Mouse (Mus musculus) liver, embryonic 12.5 days (tissue): Measurements from ENCODE around the gene Rxrb. TPM values are rescaled to one million over a fixed set of nuclear protein-coding genes. Genes with fewer than 3 reads are reported as not detected.

Source experiments
- ATAC-seq: fragments of 200-750 bp; cut with Nextera tagmentation; 2 replicates; pipeline ENCODE4 v1.8.0; 2017; ENCODE audit warnings: moderate number of reproducible peaks, mild to moderate bottlenecking, moderate library complexity
- H3K27ac ChIP-seq: fragments of 300-500 bp; sonication (generic); 2 replicates; pipeline ENCODE4 v1.5.1; 2016; ENCODE audit warnings: mild to moderate bottlenecking
- H3K27me3 ChIP-seq: fragments of 300-500 bp; sonication (generic); replicated peaks from 2 replicates; pipeline ENCODE4 v1.6.1; 2016; ENCODE audit warnings: mild to moderate bottlenecking, moderate library complexity
- H3K36me3 ChIP-seq: fragments of 300-500 bp; sonication (generic); 2 replicates; pipeline ENCODE4 v1.6.1; 2016; ENCODE audit warnings: mild to moderate bottlenecking, moderate library complexity
- H3K4me1 ChIP-seq: fragments of 300-500 bp; sonication (generic); 2 replicates; pipeline ENCODE4 v1.6.1; 2016
- H3K4me2 ChIP-seq: fragments of 300-500 bp; sonication (generic); 2 replicates; pipeline ENCODE4 v1.6.1; 2016; ENCODE audit warnings: mild to moderate bottlenecking, moderate library complexity
- H3K4me3 ChIP-seq: fragments of 300-500 bp; sonication (generic); 2 replicates; pipeline ENCODE4 v1.5.1; 2016; ENCODE audit warnings: mild to moderate bottlenecking, moderate library complexity
- H3K9ac ChIP-seq: fragments of 300-500 bp; sonication (generic); 2 replicates; pipeline ENCODE4 v1.6.1; 2016; ENCODE audit warnings: mild to moderate bottlenecking, moderate library complexity
- H3K9me3 ChIP-seq: fragments of 300-500 bp; sonication (generic); replicated peaks from 2 replicates; pipeline ENCODE4 v1.6.1; 2016; ENCODE audit warnings: mild to moderate bottlenecking, moderate library complexity
- WGBS: fragments of 180-500 bp; shearing (Covaris S2); methylation state at CpG from one replicate; pipeline ENCODE4 v1.1.7; 2016; ENCODE audit not compliant: insufficient replicate concordance; 5-methylcytosine and 5-hydroxymethylcytosine counted together
- polyA plus RNA-seq: library from polyadenylated mRNA; unstranded; fragments of >200 nt; fragmentation: Nextera tagmentation; extraction: Ambion mirVana; gene quantifications from 2 replicates; pipeline ENCODE4 v1.2.1, GENCODE M21; 2016

Rxrb gene
- polyA plus RNA-seq, 1 experiment from 2014 or later = 31.3 TPM

DNA sequence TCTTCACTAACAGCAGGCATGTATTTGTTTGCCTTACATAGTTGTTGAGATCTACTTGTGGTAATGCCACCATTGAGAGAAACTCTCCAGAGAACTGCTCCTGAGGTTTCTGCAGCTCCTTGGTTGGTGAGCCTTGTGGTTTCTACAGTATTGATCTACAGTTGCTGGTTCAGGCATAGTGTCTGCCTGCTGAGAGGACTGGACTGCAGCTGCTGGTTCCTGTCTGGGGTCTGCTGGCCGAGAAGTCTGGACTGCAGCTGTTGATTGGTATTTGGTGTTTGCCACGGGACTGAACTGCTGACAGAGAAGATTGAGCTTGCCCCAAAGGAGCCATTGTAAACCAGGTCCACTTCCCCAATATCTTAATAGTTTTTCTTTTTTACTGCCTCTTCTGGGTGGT, 25.0 kb upstream of the Rxrb start:
- peaks cover 26% of the 10 kb centered on the region for H3K27me3 ChIP-seq
- H3K4me3 ChIP-seq = no peak overlapping the region
- H3K4me1 ChIP-seq = no peaks in the 10 kb centered on the region
- H3K36me3 ChIP-seq = no peaks in the 10 kb centered on the region
- no peak overlapping the region for H3K4me2 ChIP-seq
- H3K9ac ChIP-seq = no peak overlapping the region
- H3K9me3 ChIP-seq = no peaks in the 10 kb centered on the region
- no peak for ATAC-seq
- 30% methylated on average over 2 of the region's 2 CpGs for WGBS
- H3K27ac ChIP-seq = no peak overlapping the region

DNA sequence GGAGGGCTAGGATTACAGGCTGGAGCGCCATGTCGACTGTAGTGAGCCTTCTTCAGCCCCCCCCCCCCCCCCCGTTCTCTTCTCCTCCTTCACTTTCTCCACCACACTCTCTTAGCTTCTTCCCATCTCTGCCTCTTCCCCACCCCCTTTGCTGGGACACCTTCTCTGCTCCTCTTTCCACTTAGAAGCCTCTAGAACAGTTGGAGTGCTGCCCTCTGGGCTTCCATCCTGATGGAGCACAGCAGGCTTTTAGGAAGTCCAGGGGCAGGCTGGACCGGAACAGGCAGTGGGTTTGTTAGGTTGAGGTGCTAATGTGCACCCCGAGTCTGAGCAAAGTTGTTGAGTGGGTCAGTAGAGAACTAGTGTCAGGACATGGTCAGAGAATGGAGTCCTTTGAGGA, 21.5 kb upstream of the Rxrb start:
- no peak overlapping the region for H3K27ac ChIP-seq
- H3K4me2 ChIP-seq = no peak overlapping the region
- no peak overlapping the region for H3K4me3 ChIP-seq
- ATAC-seq = no peak
- H3K9ac ChIP-seq = no peak overlapping the region
- 57% methylated on average over 5 of the region's 5 CpGs for WGBS
- no peaks in the 10 kb centered on the region for H3K4me1 ChIP-seq
- no peaks in the 10 kb centered on the region for H3K36me3 ChIP-seq
- peaks cover 4% of the 10 kb centered on the region; the same call in 1 of the 2 replicates for H3K9me3 ChIP-seq
- H3K27me3 ChIP-seq = peaks cover 27% of the 10 kb centered on the region

GRCm38 (mm10) chr17:34013436-34013835, 18.2 kb upstream of the Rxrb start:
- no peak overlapping the region for H3K9ac ChIP-seq
- peaks cover 9% of the 10 kb centered on the region for H3K9me3 ChIP-seq
- peaks cover 18% of the 10 kb centered on the region for H3K27me3 ChIP-seq
- H3K36me3 ChIP-seq = no peaks in the 10 kb centered on the region
- H3K4me3 ChIP-seq = no peak overlapping the region
- H3K27ac ChIP-seq = no peak overlapping the region
- H3K4me1 ChIP-seq = no peaks in the 10 kb centered on the region
- no peak for ATAC-seq
- H3K4me2 ChIP-seq = no peak overlapping the region
- 88% methylated on average over 8 of the region's 8 CpGs for WGBS

DNA sequence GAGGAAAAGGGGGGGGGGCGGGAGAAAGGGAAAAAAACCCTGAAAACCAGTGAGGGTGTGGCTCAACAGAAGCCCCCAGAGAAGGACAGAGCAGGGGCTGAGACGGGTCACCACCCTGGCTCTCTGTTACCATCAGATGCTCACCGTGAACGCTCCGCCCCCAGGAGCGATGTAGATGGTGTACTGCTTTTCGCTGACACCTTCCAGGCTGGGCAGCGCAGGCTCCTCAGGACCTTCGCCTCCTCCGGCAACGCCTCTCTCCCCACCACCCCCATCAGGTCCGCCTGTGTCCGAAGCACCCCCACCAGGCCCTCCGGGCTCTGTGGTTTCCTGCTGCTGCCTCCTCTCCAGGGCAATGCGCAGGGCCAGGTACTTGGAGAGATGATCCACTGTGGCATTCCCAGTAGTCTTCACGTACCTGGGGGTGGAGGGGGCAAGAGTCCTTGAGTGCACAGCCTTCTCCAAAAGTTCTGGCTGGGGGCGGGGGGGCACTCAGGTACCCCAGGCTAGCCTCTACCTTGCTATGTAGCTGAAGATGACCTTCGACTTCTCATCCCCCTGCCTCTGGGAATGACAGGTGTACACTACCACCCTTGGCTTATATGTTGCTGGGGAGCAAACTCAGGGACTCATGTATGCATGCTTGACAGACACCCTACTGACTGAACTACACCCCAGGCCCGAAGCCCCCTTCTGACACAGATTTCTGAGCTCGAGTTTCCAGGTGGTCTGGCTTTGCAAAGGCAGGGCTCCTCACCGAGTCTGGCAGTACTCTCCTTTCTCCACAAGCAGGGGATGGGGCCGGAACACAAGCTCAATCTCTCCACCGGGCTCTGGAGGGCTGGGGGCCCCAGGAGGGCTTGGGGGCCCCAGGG, 9.8 kb upstream of the Rxrb start:
- Histone ChIP-seq H3K27me3 (no peaks in the 10 kb centered on the region), H3K4me1 (peaks cover 31% of the 10 kb centered on the region), H3K4me2 (no peak overlapping the region), H3K9ac (no peak overlapping the region), H3K36me3 (peaks cover 39% of the 10 kb centered on the region), H3K9me3 (peaks cover 14% of the 10 kb centered on the region), H3K27ac (no peak overlapping the region), H3K4me3 (no peak overlapping the region)
- no peak for ATAC-seq
- WGBS = 88% methylated on average over 23 of the region's 23 CpGs

DNA sequence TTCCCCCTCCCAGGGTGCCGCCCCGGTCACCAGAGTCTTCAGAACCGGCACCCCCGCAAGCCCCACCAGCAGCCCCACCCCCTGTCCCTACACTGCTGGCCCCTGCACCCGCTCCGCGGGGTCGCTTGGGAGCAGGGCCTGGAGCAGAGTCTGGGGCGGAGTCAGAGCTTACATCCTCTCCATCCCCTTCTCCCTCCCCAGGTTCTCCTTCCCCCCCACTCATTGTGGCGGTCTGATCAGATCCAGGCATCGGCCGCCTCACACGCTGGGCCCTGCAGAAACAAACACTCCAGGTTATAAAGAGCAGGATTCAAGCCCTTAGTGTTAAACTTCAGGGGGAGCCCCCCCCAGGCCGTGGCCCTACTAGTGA, 9.2 kb upstream of the Rxrb start:
- peaks cover 39% of the 10 kb centered on the region for H3K36me3 ChIP-seq
- no peak overlapping the region for H3K4me2 ChIP-seq
- H3K27me3 ChIP-seq = no peaks in the 10 kb centered on the region
- H3K4me3 ChIP-seq = no peak overlapping the region
- peaks cover 37% of the 10 kb centered on the region for H3K4me1 ChIP-seq
- no peak overlapping the region for H3K27ac ChIP-seq
- H3K9me3 ChIP-seq = peaks cover 14% of the 10 kb centered on the region
- no peak for ATAC-seq
- WGBS = 89% methylated on average over 14 of the region's 14 CpGs
- H3K9ac ChIP-seq = no peak overlapping the region

DNA sequence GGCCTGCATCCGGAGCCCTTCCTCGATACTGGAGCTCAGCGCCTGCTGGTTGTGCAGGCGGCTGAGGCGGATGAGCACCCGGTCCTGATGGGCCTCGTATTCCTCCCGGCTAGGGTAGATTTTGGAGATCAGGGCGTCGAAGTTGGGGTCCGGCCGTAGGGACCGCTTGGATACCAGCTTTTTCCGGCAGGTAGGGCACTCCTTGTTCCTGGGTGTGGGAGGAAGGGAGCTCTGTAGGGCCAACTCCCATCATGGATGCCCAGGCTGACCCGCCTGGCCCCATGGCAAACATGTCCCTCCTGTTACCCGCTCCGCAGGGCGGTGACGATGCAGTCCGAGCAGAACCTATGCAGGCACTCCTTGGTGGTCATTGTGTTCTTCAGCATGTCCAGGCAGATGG, 8.6 kb upstream of the Rxrb start:
- H3K27ac ChIP-seq = no peak overlapping the region
- no peak overlapping the region for H3K9ac ChIP-seq
- H3K4me1 ChIP-seq = peaks cover 40% of the 10 kb centered on the region
- no peaks in the 10 kb centered on the region for H3K27me3 ChIP-seq
- peaks cover 14% of the 10 kb centered on the region for H3K9me3 ChIP-seq
- no peak for ATAC-seq
- H3K4me2 ChIP-seq = no peak overlapping the region
- 90% methylated on average over 20 of the region's 20 CpGs for WGBS
- H3K36me3 ChIP-seq = peaks cover 39% of the 10 kb centered on the region
- no peak overlapping the region for H3K4me3 ChIP-seq

DNA sequence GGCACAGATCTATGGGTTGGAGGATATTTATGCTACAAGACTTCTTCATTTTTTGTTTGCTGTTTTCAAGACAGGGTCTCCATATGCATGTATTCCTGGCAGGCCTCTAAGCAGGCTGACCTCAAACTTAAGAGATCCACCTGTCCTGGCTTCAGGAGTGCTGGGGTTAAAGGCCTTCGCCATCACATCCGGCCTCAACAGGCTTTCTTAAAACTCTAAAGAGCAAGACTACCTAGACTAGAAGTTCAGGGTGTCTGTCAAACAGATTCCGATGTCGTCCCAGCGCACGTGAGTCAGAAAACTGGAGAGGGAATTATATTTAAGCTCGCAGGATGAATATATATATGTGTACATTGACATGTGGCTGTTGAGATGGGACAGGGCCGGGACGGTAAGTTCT, 7.9 kb upstream of the Rxrb start:
- Histone ChIP-seq H3K27me3 (no peaks in the 10 kb centered on the region), H3K4me1 (peaks cover 47% of the 10 kb centered on the region), H3K9me3 (peaks cover 14% of the 10 kb centered on the region), H3K9ac (peak overlapping the region; percentile 86; the same call in 1 of the 2 replicates), H3K4me3 (peak overlapping the region; percentile 83), H3K36me3 (peaks cover 45% of the 10 kb centered on the region), H3K4me2 (peak overlapping the region; percentile 99), H3K27ac (peak overlapping the region; percentile 87; the same call in 1 of the 2 replicates)
- 66% methylated on average over 9 of the region's 9 CpGs for WGBS
- no peak for ATAC-seq

DNA sequence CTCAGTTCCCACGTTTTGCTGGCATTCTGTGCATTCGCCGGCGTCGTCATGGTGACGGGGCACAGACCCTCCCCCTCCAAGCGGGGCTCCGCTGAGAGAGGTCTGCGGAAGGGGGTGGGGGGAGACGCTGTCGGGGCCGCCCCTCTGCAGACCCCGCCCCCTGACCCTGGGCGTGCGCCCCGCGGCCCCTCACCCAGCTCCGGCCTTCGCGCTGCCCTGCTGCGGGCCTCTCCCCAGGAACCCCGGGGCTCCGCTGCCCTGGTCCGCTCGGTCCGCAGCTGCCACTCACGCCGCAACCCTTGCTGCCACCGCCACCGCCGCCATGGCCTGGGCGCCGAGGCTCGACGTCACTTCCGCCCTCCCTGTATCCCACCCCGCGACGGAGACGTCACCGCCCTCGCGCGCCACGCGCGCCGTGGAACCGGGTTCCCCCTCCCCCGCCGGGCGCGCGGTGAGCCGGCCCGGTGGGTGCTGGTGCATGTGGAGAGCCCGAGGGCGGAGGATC, 7.2 kb upstream of the Rxrb start, which contains the start of gene Ring1:
Gene Ring1, minus strand, starts transcription at position 364 of the 505 bp plus-strand sequence.
- Histone ChIP-seq H3K36me3 (peaks cover 51% of the 10 kb centered on the region), H3K9ac (peak within 1 kb of the TSS; percentile 86), H3K4me3 (peak within 1 kb of the TSS; percentile 83), H3K4me2 (peak within 1 kb of the TSS; percentile 99), H3K9me3 (peaks cover 9% of the 10 kb centered on the region), H3K4me1 (peaks cover 54% of the 10 kb centered on the region), H3K27me3 (no peaks in the 10 kb centered on the region), H3K27ac (peak within 1 kb of the TSS; percentile 87)
- peak; percentile 49 for ATAC-seq
- WGBS = under 1% methylated on average over 53 of the region's 58 CpGs

- H3K27me3 ChIP-seq = no peaks in the 10 kb centered on the region
- peak overlapping the region; percentile 83 for H3K4me3 ChIP-seq
- H3K9me3 ChIP-seq = peaks cover 2% of the 10 kb centered on the region
- no peak; the same call in 1 of the 2 replicates for ATAC-seq
- H3K27ac ChIP-seq = peak overlapping the region; percentile 87
- H3K36me3 ChIP-seq = peaks cover 52% of the 10 kb centered on the region
- peak overlapping the region; percentile 99 for H3K4me2 ChIP-seq
- peaks cover 61% of the 10 kb centered on the region for H3K4me1 ChIP-seq
- WGBS = 2% methylated on average over 57 of the region's 57 CpGs
- peak overlapping the region; percentile 86 for H3K9ac ChIP-seq
These were observed 6.5 kb upstream of the Rxrb start for GRCm38 (mm10) chr17:34024861-34025755.

GRCm38 (mm10) chr17:34025756-34026151, 5.9 kb upstream of the Rxrb start:
- H3K4me3 ChIP-seq = no peak overlapping the region
- 46% methylated on average over 7 of the region's 7 CpGs for WGBS
- H3K9me3 ChIP-seq = no peaks in the 10 kb centered on the region; the same call in 1 of the 2 replicates
- H3K27me3 ChIP-seq = no peaks in the 10 kb centered on the region
- H3K36me3 ChIP-seq = peaks cover 50% of the 10 kb centered on the region
- H3K9ac ChIP-seq = peak overlapping the region; percentile 86
- no peak for ATAC-seq
- peak overlapping the region; percentile 99 for H3K4me2 ChIP-seq
- H3K4me1 ChIP-seq = peaks cover 68% of the 10 kb centered on the region
- H3K27ac ChIP-seq = no peak overlapping the region

DNA sequence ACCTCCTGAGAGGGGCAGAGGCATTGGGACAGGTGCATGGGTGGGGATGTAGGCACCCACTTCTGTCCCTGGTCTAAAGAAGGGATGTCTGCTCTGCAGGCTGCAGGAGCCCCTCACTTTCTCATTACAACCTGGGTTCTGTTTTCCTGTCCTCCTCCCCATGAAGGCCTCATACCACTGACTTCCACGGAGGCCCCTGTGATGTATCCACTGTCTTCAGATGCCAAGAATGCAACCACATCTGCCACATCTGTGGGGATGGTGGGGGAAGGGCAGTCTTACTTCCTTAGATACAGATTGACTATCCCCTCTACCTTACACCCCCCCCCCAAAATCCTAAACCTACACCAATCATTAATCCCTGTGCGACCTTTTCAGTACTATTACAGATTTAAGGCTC, 5.4 kb upstream of the Rxrb start:
- WGBS = 47% methylated on average over 2 of the region's 2 CpGs
- Histone ChIP-seq H3K4me1 (peaks cover 71% of the 10 kb centered on the region), H3K9ac (no peak overlapping the region; the same call in 1 of the 2 replicates), H3K27me3 (no peaks in the 10 kb centered on the region), H3K4me3 (no peak overlapping the region), H3K36me3 (peaks cover 45% of the 10 kb centered on the region), H3K27ac (no peak overlapping the region), H3K9me3 (no peaks in the 10 kb centered on the region), H3K4me2 (peak overlapping the region; percentile 99)
- ATAC-seq = no peak
